Mouse (Mus musculus) lung, embryonic 16.5 days (tissue): ENCODE measurements at regions not wholly inside any gene's neighbourhood (a gene's known extent, or its start where the extent isn't known, plus 50 kb on each side); places are given as distances from the start of the nearest gene placed in this dataset.

Experiments used
- ATAC-seq: fragments of 200-750 bp; cut with Nextera tagmentation; 2 replicates; pipeline ENCODE4 v1.8.0; 2017; ENCODE audit warnings: low read depth, mild to moderate bottlenecking, moderate library complexity
- H3K27ac ChIP-seq: fragments of 300-500 bp; sonication (generic); 2 replicates; pipeline ENCODE4 v1.5.1; 2014; ENCODE audit warnings: mild to moderate bottlenecking, control low read depth, low read length
- H3K27me3 ChIP-seq: fragments of 300-500 bp; sonication (generic); 2 replicates; pipeline ENCODE4 v1.6.1; 2014; ENCODE audit warnings: low read depth, low read length, mixed read lengths; ENCODE audit not compliant: control insufficient read depth, insufficient read depth
- H3K36me3 ChIP-seq: fragments of 300-500 bp; sonication (generic); 2 replicates; pipeline ENCODE4 v1.6.1; 2014; ENCODE audit warnings: low read length; ENCODE audit not compliant: control insufficient read depth, insufficient read depth
- H3K4me1 ChIP-seq: fragments of 300-500 bp; sonication (generic); replicated peaks from 2 replicates; pipeline ENCODE4 v1.6.1; 2014; ENCODE audit warnings: low read length, mixed read lengths; ENCODE audit not compliant: control insufficient read depth, insufficient read depth
- H3K4me2 ChIP-seq: fragments of 300-500 bp; sonication (generic); 2 replicates; pipeline ENCODE4 v1.6.1; 2014; ENCODE audit warnings: low read depth, low read length, control low read depth
- H3K4me3 ChIP-seq: fragments of 300-500 bp; sonication (generic); 2 replicates; pipeline ENCODE4 v1.5.1; 2014; ENCODE audit warnings: mild to moderate bottlenecking, low read length, control low read depth
- H3K9ac ChIP-seq: fragments of 300-500 bp; sonication (generic); 2 replicates; pipeline ENCODE4 v1.6.1; 2014; ENCODE audit warnings: low read length, control low read depth
- H3K9me3 ChIP-seq: fragments of 300-500 bp; sonication (generic); 2 replicates; pipeline ENCODE4 v1.6.1; 2016; ENCODE audit warnings: low read length; ENCODE audit not compliant: control insufficient read depth
- WGBS: fragments of 180-500 bp; shearing (Covaris S2); extraction: QIAGEN DNeasy Blood & Tissue Kit; methylation state at CpG from one replicate; pipeline ENCODE4 v1.1.7; 2014; 5-methylcytosine and 5-hydroxymethylcytosine counted together

GRCm38 (mm10) chr2:173424875-173425274 is 97.5 kb upstream of the 1700021F07Rik start:
- Histone ChIP-seq H3K4me2 (no peak overlapping the region), H3K9me3 (no peaks in the 10 kb centered on the region), H3K36me3 (no peaks in the 10 kb centered on the region), H3K4me1 (peaks cover 9% of the 10 kb centered on the region), H3K4me3 (no peak overlapping the region), H3K27ac (no peak overlapping the region), H3K27me3 (no peaks in the 10 kb centered on the region), H3K9ac (no peak overlapping the region)
- no peak for ATAC-seq
- WGBS, result 78% methylated on average over 7 of the region's 7 CpGs

- no peak for ATAC-seq
- Histone ChIP-seq H3K4me3 (no peak overlapping the region), H3K4me2 (no peak overlapping the region), H3K36me3 (no peaks in the 10 kb centered on the region), H3K9ac (no peak overlapping the region), H3K27me3 (no peaks in the 10 kb centered on the region), H3K9me3 (no peaks in the 10 kb centered on the region), H3K4me1 (peaks cover 3% of the 10 kb centered on the region), H3K27ac (no peak overlapping the region)
- 82% methylated on average over 9 of the region's 9 CpGs for WGBS
Measured at GRCm38 (mm10) chr2:173425754-173426153, 96.6 kb upstream of the 1700021F07Rik start.

- 62% methylated on average over 16 of the region's 16 CpGs for WGBS
Measured at GRCm38 (mm10) chr2:173426191-173427065, 96.0 kb upstream of the 1700021F07Rik start.

GRCm38 (mm10) chr2:173427888-173428450 is 94.4 kb upstream of the 1700021F07Rik start:
- H3K27ac ChIP-seq, result no peak overlapping the region
- H3K9ac ChIP-seq, result no peak overlapping the region
- no peak overlapping the region for H3K4me3 ChIP-seq
- H3K4me2 ChIP-seq, result no peak overlapping the region
- H3K27me3 ChIP-seq, result no peaks in the 10 kb centered on the region
- WGBS, result 64% methylated on average over 10 of the region's 10 CpGs
- H3K36me3 ChIP-seq, result no peaks in the 10 kb centered on the region
- 0 out of 2 replicates have a peak, but pooled peaks have one; percentile 3 for ATAC-seq
- no peaks in the 10 kb centered on the region for H3K9me3 ChIP-seq
- peaks cover 3% of the 10 kb centered on the region for H3K4me1 ChIP-seq

More at GRCm38 (mm10) chr2:173426191-173427065, 96.0 kb upstream of the 1700021F07Rik start:
- H3K4me3 ChIP-seq, result no peak overlapping the region
- no peak overlapping the region for H3K27ac ChIP-seq
- ATAC-seq, result peak; percentile 51
- no peaks in the 10 kb centered on the region for H3K36me3 ChIP-seq
- H3K9me3 ChIP-seq, result no peaks in the 10 kb centered on the region
- no peak overlapping the region for H3K4me2 ChIP-seq
- H3K4me1 ChIP-seq, result peaks cover 3% of the 10 kb centered on the region
- no peaks in the 10 kb centered on the region for H3K27me3 ChIP-seq
- no peak overlapping the region for H3K9ac ChIP-seq

GRCm38 (mm10) chr2:173431841-173432240 is 90.5 kb upstream of the 1700021F07Rik start:
- WGBS, result 56% methylated on average over 5 of the region's 5 CpGs
- H3K9me3 ChIP-seq, result no peaks in the 10 kb centered on the region
- no peaks in the 10 kb centered on the region for H3K27me3 ChIP-seq
- H3K9ac ChIP-seq, result no peak overlapping the region
- no peak overlapping the region for H3K4me2 ChIP-seq
- no peaks in the 10 kb centered on the region for H3K36me3 ChIP-seq
- no peak overlapping the region for H3K4me3 ChIP-seq
- no peak overlapping the region for H3K27ac ChIP-seq
- peaks cover 3% of the 10 kb centered on the region; the same call in 1 of the 2 replicates for H3K4me1 ChIP-seq
- ATAC-seq, result no peak

GRCm38 (mm10) chr2:173432258-173432657 is 90.1 kb upstream of the 1700021F07Rik start:
- H3K36me3 ChIP-seq, result no peaks in the 10 kb centered on the region
- no peak overlapping the region for H3K27ac ChIP-seq
- no peak overlapping the region for H3K4me2 ChIP-seq
- 36% methylated on average over 3 of the region's 3 CpGs for WGBS
- no peaks in the 10 kb centered on the region for H3K9me3 ChIP-seq
- H3K9ac ChIP-seq, result no peak overlapping the region
- H3K4me3 ChIP-seq, result no peak overlapping the region
- ATAC-seq, result 0 out of 2 replicates have a peak, but pooled peaks have one; percentile 18
- no peaks in the 10 kb centered on the region for H3K27me3 ChIP-seq
- H3K4me1 ChIP-seq, result peaks cover 3% of the 10 kb centered on the region; the same call in 1 of the 2 replicates

GRCm38 (mm10) chr2:173432886-173433624 is 89.3 kb upstream of the 1700021F07Rik start:
- H3K4me3 ChIP-seq, result no peak overlapping the region
- H3K9me3 ChIP-seq, result no peaks in the 10 kb centered on the region
- no peak for ATAC-seq
- no peaks in the 10 kb centered on the region for H3K27me3 ChIP-seq
- no peak overlapping the region for H3K4me2 ChIP-seq
- H3K27ac ChIP-seq, result no peak overlapping the region
- WGBS, result 74% methylated on average over 9 of the region's 9 CpGs
- H3K36me3 ChIP-seq, result no peaks in the 10 kb centered on the region
- H3K9ac ChIP-seq, result no peak overlapping the region
- peaks cover 3% of the 10 kb centered on the region; the same call in 1 of the 2 replicates for H3K4me1 ChIP-seq

- 55% methylated on average over 3 of the region's 3 CpGs for WGBS
- H3K4me1 ChIP-seq, result peaks cover 3% of the 10 kb centered on the region; the same call in 1 of the 2 replicates
- H3K9me3 ChIP-seq, result no peaks in the 10 kb centered on the region
- H3K27me3 ChIP-seq, result no peaks in the 10 kb centered on the region
- H3K4me2 ChIP-seq, result no peak overlapping the region
- no peak overlapping the region for H3K9ac ChIP-seq
- no peak overlapping the region for H3K27ac ChIP-seq
- no peaks in the 10 kb centered on the region for H3K36me3 ChIP-seq
- no peak for ATAC-seq
- no peak overlapping the region for H3K4me3 ChIP-seq
Measured at GRCm38 (mm10) chr2:173436580-173436979, 85.8 kb upstream of the 1700021F07Rik start.

- no peak overlapping the region for H3K4me3 ChIP-seq
- no peaks in the 10 kb centered on the region for H3K36me3 ChIP-seq
- H3K27me3 ChIP-seq, result no peaks in the 10 kb centered on the region
- peak overlapping the region; percentile 50 for H3K27ac ChIP-seq
- H3K4me2 ChIP-seq, result no peak overlapping the region
- ATAC-seq, result peak; percentile 42; the same call in 1 of the 2 replicates
- H3K9ac ChIP-seq, result no peak overlapping the region
- WGBS, result 52% methylated on average over 9 of the region's 9 CpGs
- H3K9me3 ChIP-seq, result no peaks in the 10 kb centered on the region
- H3K4me1 ChIP-seq, result peaks cover 3% of the 10 kb centered on the region; the same call in 1 of the 2 replicates
Measured at GRCm38 (mm10) chr2:173439031-173439430, 83.4 kb upstream of the 1700021F07Rik start.
